Mouse (Mus musculus): ENCODE measurements around the gene Clic6. TPM values are rescaled to one million over a fixed set of nuclear protein-coding genes. Genes with fewer than 3 reads are reported as not detected.

Gene Clic6
- total RNA-seq (2014; rRNA removed) = 0.09 and 0.13 TPM in 2 replicates
- polyA plus RNA-seq (2012; rRNA removed) = 0.04 and 0.06 TPM in 2 replicates

DNA sequence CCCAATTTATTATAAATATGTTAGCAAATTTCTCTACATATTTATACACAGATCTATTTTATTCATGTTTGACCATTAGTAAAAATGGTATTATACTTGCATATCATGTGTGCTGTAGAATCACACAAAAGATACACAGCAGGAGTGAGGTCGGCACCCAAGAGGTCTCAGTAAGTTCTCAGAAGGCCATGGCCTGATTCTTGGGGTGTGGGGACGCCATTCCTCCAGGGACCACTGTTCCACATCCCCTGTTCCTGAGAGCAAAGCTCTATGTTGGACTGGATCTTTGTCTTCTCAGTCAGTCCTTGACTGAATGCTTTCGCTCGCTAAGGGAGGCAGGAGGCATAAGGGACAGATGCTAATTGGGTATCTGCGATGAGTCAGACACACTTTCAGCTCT lies at the start of gene Clic6:
Gene Clic6 (plus strand): TSS at position 301 of the 400 bp plus-strand sequence.
- Histone ChIP-seq H3K36me3 (ENCODE audit: control insufficient read depth, insufficient read depth, low read length) (no peaks in the 10 kb centered on the region), H3K27ac (replicated peaks; ENCODE audit: insufficient read depth, low read depth, low read length) (no peak within 1 kb of the TSS), H3K79me2 (ENCODE audit: control insufficient read depth, insufficient read depth, low read length) (no peaks in the 10 kb centered on the region), H3K9ac (ENCODE audit: low read depth, low read length) (no peak within 1 kb of the TSS), H3K4me1 (ENCODE audit: control insufficient read depth, insufficient read depth, low read length) (no peaks in the 10 kb centered on the region), H3K4me3 (ENCODE audit: insufficient read depth, low read depth, low read length) (no peak within 1 kb of the TSS), H3K27me3 (ENCODE audit: control insufficient read depth, insufficient read depth, low read length) (no peaks in the 10 kb centered on the region)
- 87% methylated on average over 5 of the region's 5 CpGs for WGBS
- no peak for DNase-seq (ENCODE audit: extremely low read depth, low read depth, low spot score)
- TF ChIP-seq CTCF (IDR thresholded peaks at IDR 0.05; ENCODE audit: low read depth, low read length) (no peak), POLR2A (IDR thresholded peaks at IDR 0.05; ENCODE audit: extremely low read depth, insufficient read depth, low read length) (no peak)

DNA sequence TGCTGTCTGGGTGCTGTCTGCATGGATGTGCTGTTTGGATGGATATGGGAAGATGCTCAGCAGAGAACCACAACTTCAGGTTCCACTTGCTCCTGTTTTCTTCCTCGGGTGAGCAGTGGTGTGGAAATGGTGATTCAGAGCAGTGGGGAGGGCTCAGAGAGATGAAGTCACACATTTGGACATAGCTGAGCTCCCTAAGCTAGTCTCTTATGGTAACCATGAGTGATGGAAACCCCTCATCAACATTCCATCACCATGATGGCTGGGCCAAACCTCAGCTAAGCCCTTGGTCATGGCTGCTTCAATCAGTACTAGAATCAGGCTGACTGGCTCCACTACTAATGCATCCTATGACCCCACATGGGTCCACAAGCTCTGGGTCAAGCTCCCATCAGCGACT lies 45.8 kb upstream of the Clic6 start:
- TF ChIP-seq POLR2A (IDR thresholded peaks at IDR 0.05; ENCODE audit: extremely low read depth, insufficient read depth, low read length) = no peak
- TF ChIP-seq CTCF (IDR thresholded peaks at IDR 0.05; ENCODE audit: low read depth, low read length) = no peak
- DNase-seq (ENCODE audit: extremely low read depth, low read depth, low spot score) = no peak
- 65% methylated on average over 2 of the region's 2 CpGs for WGBS

DNA sequence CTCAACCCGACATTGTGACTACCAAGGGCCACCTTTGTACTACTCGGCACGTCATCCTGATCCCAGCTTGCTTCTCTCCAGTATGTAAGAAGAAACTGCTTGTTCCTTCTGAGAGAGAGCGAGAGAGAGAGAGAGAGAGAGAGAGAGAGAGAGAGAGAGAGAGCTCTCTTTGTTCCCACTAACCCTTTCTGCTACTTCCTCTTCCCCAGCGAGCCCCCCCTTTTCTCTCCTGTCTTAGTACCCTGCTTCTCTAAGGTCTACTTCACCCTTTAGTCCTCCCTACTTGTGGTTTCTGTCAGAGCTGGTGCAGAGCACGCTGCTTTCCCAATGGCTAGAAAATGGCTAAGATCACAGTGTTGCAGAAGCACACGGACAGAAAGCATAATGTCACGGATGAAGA lies 45.3 kb upstream of the Clic6 start:
- TF ChIP-seq CTCF (IDR thresholded peaks at IDR 0.05; ENCODE audit: low read depth, low read length) (no peak), POLR2A (IDR thresholded peaks at IDR 0.05; ENCODE audit: extremely low read depth, insufficient read depth, low read length) (no peak)
- Histone ChIP-seq H3K79me2 (ENCODE audit: control insufficient read depth, insufficient read depth, low read length) (0 out of 2 replicates have a peak, but pooled peaks cover 5% of the 10 kb centered on the region), H3K27ac (replicated peaks; ENCODE audit: insufficient read depth, low read depth, low read length) (no peak overlapping the region), H3K36me3 (ENCODE audit: control insufficient read depth, insufficient read depth, low read length) (no peaks in the 10 kb centered on the region), H3K4me1 (ENCODE audit: control insufficient read depth, insufficient read depth, low read length) (no peaks in the 10 kb centered on the region), H3K9ac (ENCODE audit: low read depth, low read length) (no peak overlapping the region), H3K4me3 (ENCODE audit: insufficient read depth, low read depth, low read length) (no peak overlapping the region), H3K27me3 (ENCODE audit: control insufficient read depth, insufficient read depth, low read length) (no peaks in the 10 kb centered on the region)
- WGBS = 82% methylated on average over 8 of the region's 8 CpGs
- no peak for DNase-seq (ENCODE audit: extremely low read depth, low read depth, low spot score)

More for the DNA sequence above, 45.8 kb upstream of the Clic6 start:
- H3K79me2 ChIP-seq (ENCODE audit: control insufficient read depth, insufficient read depth, low read length) = 0 out of 2 replicates have a peak, but pooled peaks cover 5% of the 10 kb centered on the region
- H3K36me3 ChIP-seq (ENCODE audit: control insufficient read depth, insufficient read depth, low read length) = no peaks in the 10 kb centered on the region
- H3K27ac ChIP-seq (replicated peaks; ENCODE audit: insufficient read depth, low read depth, low read length) = no peak overlapping the region
- no peak overlapping the region for H3K9ac ChIP-seq (ENCODE audit: low read depth, low read length)
- no peaks in the 10 kb centered on the region for H3K27me3 ChIP-seq (ENCODE audit: control insufficient read depth, insufficient read depth, low read length)
- H3K4me3 ChIP-seq (ENCODE audit: insufficient read depth, low read depth, low read length) = no peak overlapping the region
- no peaks in the 10 kb centered on the region for H3K4me1 ChIP-seq (ENCODE audit: control insufficient read depth, insufficient read depth, low read length)

DNA sequence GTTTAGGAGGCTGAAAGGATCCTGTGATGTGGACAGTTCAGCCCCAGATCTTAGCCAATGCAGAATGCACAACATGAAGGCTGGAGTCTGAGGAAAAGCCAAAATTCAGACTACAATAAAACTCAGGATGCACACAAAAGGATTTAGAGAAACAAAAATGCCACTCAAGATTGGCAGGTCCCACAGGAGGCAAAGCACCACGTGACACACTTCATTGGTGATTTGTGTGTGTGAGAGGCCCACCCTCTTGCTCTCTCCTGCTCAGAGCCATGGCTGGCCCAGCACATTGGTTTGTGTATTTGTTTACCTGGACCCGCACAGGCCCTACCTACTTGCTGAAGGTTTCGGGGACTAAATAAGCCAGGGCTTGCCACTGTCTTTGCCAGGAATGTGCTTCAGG lies 44.3 kb upstream of the Clic6 start:
- no peak for DNase-seq (ENCODE audit: extremely low read depth, low read depth, low spot score)
- Histone ChIP-seq H3K79me2 (ENCODE audit: control insufficient read depth, insufficient read depth, low read length) (0 out of 2 replicates have a peak, but pooled peaks cover 5% of the 10 kb centered on the region), H3K4me3 (ENCODE audit: insufficient read depth, low read depth, low read length) (no peak overlapping the region), H3K27me3 (ENCODE audit: control insufficient read depth, insufficient read depth, low read length) (no peaks in the 10 kb centered on the region), H3K27ac (replicated peaks; ENCODE audit: insufficient read depth, low read depth, low read length) (no peak overlapping the region), H3K4me1 (ENCODE audit: control insufficient read depth, insufficient read depth, low read length) (peaks cover 6% of the 10 kb centered on the region; the same call in 1 of the 2 replicates), H3K36me3 (ENCODE audit: control insufficient read depth, insufficient read depth, low read length) (no peaks in the 10 kb centered on the region), H3K9ac (ENCODE audit: low read depth, low read length) (no peak overlapping the region)
- WGBS = 74% methylated on average over 3 of the region's 3 CpGs
- no peak for TF ChIP-seq POLR2A (IDR thresholded peaks at IDR 0.05; ENCODE audit: extremely low read depth, insufficient read depth, low read length)

DNA sequence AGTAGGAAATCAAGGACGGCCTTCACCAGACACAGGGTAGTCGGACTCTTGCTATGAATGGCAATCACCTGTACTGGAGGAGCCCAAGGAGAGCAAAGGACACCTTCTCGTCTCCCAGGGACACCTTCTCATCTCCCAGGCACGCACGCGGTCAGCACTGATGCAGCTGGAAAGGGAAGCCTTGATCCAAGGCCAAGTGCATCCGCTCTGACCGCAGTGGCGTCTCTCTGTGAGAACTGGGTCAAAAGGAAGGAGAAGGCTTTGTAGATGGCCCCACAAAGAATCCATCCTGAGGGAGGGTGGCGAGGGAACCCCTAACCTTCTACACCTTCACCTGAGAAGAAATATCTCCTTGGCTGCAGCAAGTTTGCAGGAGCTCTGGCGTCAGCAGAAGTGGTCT lies 43.4 kb upstream of the Clic6 start:
- H3K79me2 ChIP-seq (ENCODE audit: control insufficient read depth, insufficient read depth, low read length) = 0 out of 2 replicates have a peak, but pooled peaks cover 5% of the 10 kb centered on the region
- peaks cover 8% of the 10 kb centered on the region; the same call in 1 of the 2 replicates for H3K4me1 ChIP-seq (ENCODE audit: control insufficient read depth, insufficient read depth, low read length)
- no peak overlapping the region for H3K9ac ChIP-seq (ENCODE audit: low read depth, low read length)
- H3K36me3 ChIP-seq (ENCODE audit: control insufficient read depth, insufficient read depth, low read length) = no peaks in the 10 kb centered on the region
- no peaks in the 10 kb centered on the region for H3K27me3 ChIP-seq (ENCODE audit: control insufficient read depth, insufficient read depth, low read length)
- no peak overlapping the region for H3K4me3 ChIP-seq (ENCODE audit: insufficient read depth, low read depth, low read length)
- TF ChIP-seq CTCF (IDR thresholded peaks at IDR 0.05; ENCODE audit: low read depth, low read length) (no peak), POLR2A (IDR thresholded peaks at IDR 0.05; ENCODE audit: extremely low read depth, insufficient read depth, low read length) (no peak)
- H3K27ac ChIP-seq (replicated peaks; ENCODE audit: insufficient read depth, low read depth, low read length) = no peak overlapping the region
- DNase-seq (ENCODE audit: extremely low read depth, low read depth, low spot score) = no peak
- 92% methylated on average over 11 of the region's 11 CpGs for WGBS

GRCm38 (mm10) chr16:92442946-92443345 lies 42.6 kb upstream of the Clic6 start:
- TF ChIP-seq POLR2A (IDR thresholded peaks at IDR 0.05; ENCODE audit: extremely low read depth, insufficient read depth, low read length) (no peak), CTCF (IDR thresholded peaks at IDR 0.05; ENCODE audit: low read depth, low read length) (no peak)
- no peaks in the 10 kb centered on the region for H3K36me3 ChIP-seq (ENCODE audit: control insufficient read depth, insufficient read depth, low read length)
- no peak overlapping the region for H3K4me3 ChIP-seq (ENCODE audit: insufficient read depth, low read depth, low read length)
- no peak overlapping the region for H3K27ac ChIP-seq (replicated peaks; ENCODE audit: insufficient read depth, low read depth, low read length)
- 0 out of 2 replicates have a peak, but pooled peaks cover 5% of the 10 kb centered on the region for H3K79me2 ChIP-seq (ENCODE audit: control insufficient read depth, insufficient read depth, low read length)
- WGBS = 94% methylated on average over 4 of the region's 4 CpGs
- no peak for DNase-seq (ENCODE audit: extremely low read depth, low read depth, low spot score)
- H3K9ac ChIP-seq (ENCODE audit: low read depth, low read length) = no peak overlapping the region
- H3K4me1 ChIP-seq (ENCODE audit: control insufficient read depth, insufficient read depth, low read length) = peaks cover 8% of the 10 kb centered on the region; the same call in 1 of the 2 replicates
- H3K27me3 ChIP-seq (ENCODE audit: control insufficient read depth, insufficient read depth, low read length) = no peaks in the 10 kb centered on the region

Measured in liver, adult 2 months (tissue).